Mouse (Mus musculus) left cerebral cortex, postnatal 4 days (tissue): Measurements from ENCODE around the gene Atxn10. TPM values are rescaled to one million over a fixed set of nuclear protein-coding genes. Genes with fewer than 3 reads are reported as not detected.

Experiments
- DNase-seq: peaks from one replicate; pipeline ENCODE4 v3.0.0-alpha.2; 2022
- intact Hi-C: fragments of 180-260 bp; cut with DNase I; formaldehyde crosslinking; loops from one replicate; pipeline ENCODE4 v1.15.1; 2025
- total RNA-seq, 2 experiments: library from RNA; stranded (reverse); gene quantifications; 2 replicates each; pipeline ENCODE4 v1.2.3; 2021

The Atxn10 gene
- total RNA-seq, 2 experiments from 2014 or later, result 388 to 389 TPM

DNA sequence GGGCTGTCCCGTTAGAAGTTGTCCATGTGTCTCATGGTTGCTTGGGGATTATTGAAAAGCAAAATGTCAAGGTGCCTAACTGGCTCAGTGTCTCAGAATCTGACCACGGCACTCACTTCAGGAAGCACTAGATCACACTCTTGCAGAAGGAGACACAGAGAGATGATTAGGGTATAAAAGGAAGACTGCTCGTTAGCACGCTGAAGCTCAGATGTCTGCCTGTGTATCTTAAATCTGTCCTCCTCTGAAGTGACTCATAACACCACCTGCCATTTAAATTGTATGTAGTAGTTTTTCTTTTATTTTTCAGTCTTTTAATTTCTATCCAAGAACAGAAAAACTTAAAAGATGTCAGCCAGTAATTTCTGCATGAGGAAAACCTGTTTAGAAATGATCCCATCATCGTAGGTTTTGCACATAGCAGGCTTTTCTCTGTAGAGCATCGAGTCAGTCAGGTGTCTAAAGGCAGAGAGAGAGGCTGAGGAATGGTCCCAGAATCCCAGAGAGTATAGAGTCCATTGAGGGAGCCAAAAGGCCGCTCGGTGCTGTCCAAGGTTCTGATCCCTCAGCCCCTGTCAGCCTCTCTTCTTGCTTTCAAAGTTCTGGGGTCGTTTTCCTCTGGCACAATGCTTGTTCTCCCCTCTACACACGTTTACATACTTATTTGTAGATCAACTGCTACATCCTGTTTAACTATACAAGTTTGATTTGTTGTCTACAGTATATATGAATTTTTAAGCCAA lies 128.9 kb downstream of the Atxn10 start:
- intact Hi-C loops, result loop anchor here (5.0 kb wide), 2 partner anchors 117 to 148 kb away; partner anchors contain the start of gene Wnt7b
- DNase-seq, result no peak

DNA sequence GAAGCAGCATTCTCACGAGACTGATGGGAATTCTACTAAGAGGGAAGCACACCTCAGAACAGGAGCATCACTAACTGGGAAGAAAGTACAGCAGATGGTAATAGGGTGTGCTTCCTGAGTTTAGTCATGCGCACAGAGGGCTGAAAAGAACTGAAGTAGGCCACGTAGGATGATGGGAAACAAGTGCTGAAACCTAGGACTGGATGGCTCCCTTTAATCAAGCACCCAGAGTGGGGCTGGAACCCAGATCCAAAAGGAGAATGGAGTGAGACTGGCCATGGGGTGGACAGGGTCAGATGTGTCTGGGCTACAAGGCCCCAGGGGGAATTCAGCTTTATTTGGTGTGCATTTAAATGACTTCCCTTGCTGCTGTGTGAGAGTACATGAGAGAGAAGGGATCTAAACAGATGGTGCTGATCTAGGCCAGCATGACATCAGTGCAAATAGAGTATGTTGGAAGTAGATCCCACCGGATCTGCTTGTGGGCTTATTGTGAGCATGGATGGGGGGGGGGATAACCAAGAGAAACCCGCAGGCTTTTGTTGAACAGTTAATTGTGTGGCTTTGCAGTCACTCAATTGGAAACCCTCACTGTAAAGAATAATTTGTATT lies 130.5 kb downstream of the Atxn10 start:
- DNase-seq, result no peak
- intact Hi-C loops, result no loop called here

DNA sequence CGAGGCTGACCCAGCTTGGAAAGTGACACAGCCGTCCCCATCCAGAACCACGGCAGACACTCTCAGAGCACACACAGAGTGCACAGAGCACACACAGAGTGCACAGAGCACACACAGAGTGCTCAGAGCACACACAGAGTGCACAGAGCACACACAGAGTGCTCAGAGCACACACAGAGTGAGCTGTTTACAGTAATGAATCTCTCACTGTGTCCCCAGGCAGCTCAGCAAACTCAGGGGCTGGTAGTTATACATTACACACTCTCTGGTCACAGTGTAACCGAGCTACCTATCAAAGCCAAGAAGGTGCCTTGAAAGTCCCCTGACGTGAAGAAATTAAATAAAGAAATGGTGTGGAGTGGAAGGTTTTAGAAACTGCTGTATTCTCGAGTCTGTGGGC lies 133.4 kb downstream of the Atxn10 start:
- intact Hi-C loops, result no loop called here
- no peak for DNase-seq

DNA sequence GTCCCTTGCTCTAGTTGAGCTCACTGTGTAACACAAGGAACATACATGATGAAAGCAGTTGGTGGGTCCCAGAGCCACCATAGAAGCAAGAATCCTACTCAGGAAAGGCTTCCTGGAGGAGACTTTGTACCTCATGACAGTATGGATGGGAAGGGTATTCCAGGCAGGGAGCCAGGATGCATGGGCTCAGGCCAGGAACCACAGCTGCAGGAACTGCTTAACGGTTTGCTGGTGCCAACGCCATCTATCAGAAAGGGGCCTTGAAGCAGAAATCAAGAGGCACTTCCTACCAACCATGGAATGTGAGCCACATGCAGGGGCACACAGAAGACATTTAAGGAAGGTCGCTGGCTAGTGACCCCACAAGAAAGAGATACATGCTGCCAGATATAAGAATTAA lies 138.7 kb downstream of the Atxn10 start:
- peak; percentile 87 for DNase-seq
- intact Hi-C loops, result no loop called here

DNA sequence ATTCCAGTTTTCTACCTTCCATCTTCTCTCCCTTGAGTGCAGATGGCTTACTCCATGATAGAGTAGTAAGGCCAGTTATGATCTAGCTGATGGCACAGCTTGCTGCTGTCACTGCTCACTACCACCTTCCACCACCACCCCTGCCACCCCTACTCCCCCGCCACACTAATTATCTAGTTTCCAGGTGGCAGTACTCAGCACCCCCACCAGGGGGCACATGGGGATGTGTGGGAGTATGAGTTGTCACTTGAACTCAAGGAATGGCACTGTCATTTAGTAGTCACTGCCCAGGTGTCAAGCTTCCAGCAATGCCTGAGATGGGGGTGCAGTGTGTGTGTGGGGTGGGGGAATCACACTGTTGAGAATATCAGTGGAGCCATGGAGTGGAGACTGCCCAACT lies 141.5 kb downstream of the Atxn10 start:
- intact Hi-C loops, result no loop called here
- DNase-seq, result peak; percentile 79

DNA sequence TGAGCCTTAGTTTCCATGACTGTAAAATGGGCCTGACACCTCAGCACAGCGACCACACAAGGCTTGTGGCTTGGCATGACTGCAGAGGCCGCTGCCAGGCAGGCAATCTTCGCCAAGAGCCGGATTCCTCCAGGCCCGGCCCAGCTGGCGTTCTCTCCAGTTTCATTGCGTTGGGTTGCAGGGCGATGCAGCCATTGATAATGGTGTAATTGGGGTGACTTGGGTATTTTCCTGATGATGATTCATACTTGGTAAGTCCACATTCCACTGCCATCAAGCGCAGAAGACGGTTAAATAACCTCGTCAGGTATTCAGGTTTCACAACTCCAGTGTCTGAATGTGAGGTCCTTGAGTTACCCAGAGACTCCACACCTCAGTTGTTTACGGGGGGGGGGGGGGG lies 143.3 kb downstream of the Atxn10 start:
- peak; percentile 62 for DNase-seq
- intact Hi-C loops, result no loop called here

DNA sequence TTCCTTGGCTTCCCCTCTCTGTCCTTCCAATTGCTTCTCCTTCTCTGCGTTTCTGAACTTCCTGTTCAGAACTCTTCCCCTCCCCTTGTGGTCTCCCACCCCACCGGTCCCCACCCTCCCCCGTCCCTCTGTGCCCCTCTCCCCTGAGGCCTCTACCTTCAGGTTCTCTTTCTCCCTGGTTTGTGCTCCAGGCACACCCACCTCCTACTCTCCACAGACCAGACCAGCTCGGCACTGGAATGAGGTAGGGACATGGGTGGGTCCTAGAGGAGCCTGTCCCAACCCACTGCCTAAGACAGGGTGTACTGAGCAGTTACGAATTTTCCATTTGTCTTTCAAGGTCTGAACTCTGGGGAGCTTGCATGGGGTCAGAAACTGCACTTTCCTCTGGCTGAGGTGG lies 143.9 kb downstream of the Atxn10 start:
- DNase-seq, result no peak
- intact Hi-C loops, result no loop called here

DNA sequence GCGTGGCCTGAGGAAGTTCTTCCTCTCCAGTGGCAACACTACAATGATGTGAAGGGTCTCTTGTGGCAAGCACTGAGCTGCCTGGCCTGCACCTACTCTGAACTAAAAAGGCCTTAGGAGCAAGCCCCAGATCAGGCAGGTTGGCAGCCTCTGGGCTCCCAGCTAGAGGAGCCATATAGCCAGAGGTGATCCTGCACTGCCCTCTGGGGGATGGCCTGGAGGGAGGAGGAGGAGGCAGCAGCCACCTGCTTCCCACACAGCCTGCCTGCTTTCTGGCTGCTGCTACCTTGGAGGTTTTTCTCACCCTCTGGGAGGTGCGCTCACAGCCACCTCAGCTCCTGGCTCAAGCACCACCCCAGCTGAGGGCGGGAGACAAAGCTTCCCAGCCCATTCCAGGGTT lies 144.6 kb downstream of the Atxn10 start:
- intact Hi-C loops, result no loop called here
- peak; percentile 28 for DNase-seq

DNA sequence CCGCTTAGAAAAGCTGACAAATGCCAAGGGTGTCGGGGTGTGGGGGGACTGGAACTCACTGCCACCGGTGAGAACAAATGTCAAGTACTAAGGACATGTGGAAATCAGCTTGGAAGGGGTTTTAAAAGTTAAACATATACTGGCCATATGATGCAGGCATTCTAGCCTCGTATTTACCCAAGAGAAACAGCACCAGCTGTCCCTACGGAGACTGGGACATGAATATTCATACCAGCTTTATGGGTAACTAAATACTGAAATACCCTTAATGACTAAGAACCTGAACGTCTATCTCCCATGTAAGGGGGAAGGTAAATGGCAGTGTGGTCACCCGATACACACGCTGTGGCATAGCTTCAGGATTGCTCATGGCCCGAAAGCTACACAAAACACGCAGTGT lies 152.9 kb downstream of the Atxn10 start:
- DNase-seq, result no peak
- intact Hi-C loops, result no loop called here

DNA sequence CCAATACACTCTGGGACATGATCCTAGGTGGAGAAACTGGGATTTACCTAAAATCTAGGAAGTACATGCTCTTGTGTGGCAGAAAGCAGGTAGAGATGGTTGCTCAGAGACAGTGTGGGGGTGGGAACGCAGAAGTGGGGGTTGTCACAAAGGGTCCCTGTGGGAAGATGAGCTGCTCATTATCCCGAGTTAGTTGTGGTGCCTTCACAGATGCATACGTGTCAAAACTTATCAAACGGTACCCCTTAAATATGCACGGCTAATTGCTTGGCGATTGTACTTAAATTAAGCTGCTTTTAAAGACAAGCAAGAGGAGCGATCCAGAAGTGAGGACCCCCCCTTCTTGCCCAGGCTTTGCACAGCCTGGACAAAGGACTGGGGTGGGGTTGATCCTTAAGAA lies 153.7 kb downstream of the Atxn10 start:
- DNase-seq, result no peak
- intact Hi-C loops, result loop anchor here (10.0 kb wide), 1 partner anchor 85 kb away; no protein-coding TSS in a partner anchor

DNA sequence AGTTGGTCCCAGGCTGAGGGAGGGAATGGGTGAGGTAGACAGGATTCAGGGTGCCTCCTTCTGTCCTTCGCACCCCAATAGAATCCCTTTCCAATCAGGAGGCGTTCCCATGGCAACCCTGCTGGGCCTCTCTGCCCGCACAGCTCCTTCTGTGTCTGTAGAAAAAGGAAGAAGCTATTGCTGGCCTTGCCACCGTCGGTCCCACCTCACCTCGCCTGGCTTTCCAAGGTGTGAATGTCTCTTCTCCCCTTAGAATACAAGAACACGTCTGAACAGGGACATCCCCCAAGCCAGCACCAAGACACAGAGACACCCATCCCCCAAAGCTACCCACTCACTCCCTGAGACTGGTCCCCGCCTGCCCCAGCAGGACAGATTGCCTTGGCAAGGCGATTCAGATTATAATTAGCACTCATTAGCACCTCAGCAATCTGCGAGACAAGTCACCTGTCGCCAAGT lies 158.1 kb downstream of the Atxn10 start:
- intact Hi-C loops, result loop anchor here (10.0 kb wide), 1 partner anchor 81 kb away; no protein-coding TSS in a partner anchor
- DNase-seq, result peak; percentile 44

DNA sequence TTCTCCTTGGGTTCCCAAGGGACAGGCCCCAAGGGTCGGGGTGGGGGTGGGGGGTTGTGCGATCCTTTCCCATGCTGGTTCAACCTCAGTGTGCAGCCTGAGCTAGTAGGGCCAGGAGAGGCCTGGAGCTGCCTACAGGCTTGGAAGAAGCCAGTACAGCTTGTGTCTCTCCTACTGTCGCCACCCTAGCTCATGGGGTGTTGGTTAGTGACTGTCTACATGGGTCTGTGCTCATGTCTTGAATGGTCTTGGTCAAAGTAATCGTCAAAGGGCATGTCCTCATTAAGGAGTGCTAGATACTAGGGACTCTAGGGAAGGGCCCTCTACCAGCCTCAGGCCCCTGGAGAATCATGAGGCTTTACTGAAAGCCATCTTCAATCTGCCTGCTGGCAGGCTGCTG lies 161.5 kb downstream of the Atxn10 start:
- intact Hi-C loops, result loop anchor here (10.0 kb wide), 1 partner anchor 77 kb away; no protein-coding TSS in a partner anchor
- no peak for DNase-seq

DNA sequence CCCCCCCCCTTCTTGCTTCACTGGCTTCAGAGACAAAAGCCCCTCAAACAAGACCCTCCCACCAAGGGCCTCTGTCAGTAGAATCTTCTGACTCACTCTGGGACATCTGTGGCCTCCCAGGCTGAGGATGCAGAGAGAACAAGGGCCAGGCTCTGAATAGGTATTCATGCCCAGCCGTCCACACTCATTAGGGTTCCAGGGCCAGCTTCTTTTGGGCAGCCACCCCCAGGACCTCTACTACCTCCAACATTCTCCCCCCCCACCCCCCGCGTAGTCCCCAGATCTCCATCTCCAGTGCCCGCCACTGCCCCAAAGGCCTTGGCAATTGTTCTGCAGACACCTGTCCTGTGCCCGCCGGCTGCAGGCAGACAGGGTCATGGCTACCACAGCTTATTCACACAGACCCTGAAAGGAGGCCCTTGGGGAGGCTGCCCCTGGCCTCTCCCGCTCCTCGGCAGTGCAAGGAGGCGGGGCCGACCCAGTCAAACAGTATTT lies 162.0 kb downstream of the Atxn10 start:
- DNase-seq, result peak; percentile 32
- intact Hi-C loops, result loop anchor here (10.0 kb wide), 1 partner anchor 77 kb away; no protein-coding TSS in a partner anchor

DNA sequence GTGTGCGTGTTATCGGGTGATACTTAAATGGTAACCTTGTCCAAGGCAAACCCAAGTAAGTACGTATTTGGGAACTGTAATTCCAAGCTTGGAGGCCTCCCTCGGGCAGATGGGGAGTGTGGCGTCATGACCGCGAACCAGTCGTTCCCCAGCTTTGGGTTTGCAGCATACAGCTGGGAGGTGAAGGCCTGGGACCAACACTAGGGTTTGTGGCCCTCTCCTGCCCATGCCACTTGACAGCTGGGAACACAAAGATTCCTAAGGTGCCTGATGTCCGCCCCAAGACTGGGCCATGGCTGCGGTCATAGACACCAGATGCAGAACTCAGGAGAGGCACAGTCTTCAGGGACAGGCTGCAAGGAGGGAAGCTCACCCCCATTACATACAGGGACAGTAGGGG lies 164.2 kb downstream of the Atxn10 start:
- intact Hi-C loops, result no loop called here
- no peak for DNase-seq

DNA sequence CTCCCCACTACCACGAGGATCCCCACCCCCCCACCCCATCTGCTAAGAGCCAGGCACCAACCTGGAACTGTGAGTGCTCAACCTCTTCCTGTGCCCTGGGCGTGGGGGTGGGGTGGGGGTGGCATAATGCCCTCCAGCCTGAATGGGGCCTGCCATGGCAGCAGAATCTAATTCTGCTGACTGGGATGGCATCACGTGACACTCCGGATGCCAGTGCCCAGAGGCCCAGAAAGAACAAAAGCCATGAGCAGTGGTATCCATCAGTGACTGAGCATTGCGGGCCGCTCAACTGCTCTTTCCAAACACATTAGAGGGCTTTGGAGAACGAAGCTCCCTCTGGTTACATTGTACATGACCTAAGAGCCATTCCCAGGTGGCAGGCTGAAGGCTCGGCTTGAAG lies 167.1 kb downstream of the Atxn10 start, which contains the start of gene 7530416G11Rik:
7530416G11Rik (minus strand) TSS at position 101 of the 400 bp plus-strand sequence.
- intact Hi-C loops, result no loop called here
- peak; percentile 34 for DNase-seq

DNA sequence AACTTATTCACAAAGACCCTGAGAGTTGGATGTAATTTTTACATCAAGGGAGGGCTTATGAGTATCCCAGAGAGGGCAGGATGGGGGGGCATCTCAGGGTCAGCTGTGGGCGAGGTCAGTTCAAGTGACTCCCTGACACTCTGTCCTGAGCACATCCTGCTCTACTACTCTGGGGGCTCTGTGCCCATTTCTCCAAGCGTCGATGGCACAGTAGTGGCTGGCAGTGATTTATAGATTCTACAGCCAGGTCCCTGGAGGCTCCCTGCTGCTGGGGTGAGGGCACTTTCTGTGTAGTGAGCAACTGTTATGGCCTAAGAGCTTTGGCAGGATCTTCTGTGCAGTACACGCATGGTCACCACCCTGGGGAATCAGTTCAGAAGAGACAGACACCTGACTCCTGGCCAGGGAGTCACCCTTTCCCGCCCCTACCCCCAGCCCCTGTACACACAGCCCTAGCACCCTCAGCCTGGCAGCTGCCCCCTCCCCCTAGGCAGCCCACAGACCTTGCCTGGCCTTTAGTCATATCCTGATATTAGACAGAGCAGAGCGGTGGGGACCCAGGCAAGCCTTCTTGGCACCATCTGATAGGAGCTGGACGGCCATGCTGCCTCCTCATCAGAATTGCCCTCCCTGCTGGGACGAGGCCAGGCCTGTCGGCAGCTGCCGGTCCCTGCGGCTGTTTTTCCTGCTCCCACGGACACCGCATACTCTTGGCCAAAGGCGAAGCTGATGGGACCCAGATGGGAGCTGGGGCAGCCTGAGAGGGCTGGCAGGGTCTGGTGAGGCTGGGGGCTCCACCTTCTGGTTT lies 169.3 kb downstream of the Atxn10 start:
- peak; percentile 92 for DNase-seq
- intact Hi-C loops, result no loop called here

DNA sequence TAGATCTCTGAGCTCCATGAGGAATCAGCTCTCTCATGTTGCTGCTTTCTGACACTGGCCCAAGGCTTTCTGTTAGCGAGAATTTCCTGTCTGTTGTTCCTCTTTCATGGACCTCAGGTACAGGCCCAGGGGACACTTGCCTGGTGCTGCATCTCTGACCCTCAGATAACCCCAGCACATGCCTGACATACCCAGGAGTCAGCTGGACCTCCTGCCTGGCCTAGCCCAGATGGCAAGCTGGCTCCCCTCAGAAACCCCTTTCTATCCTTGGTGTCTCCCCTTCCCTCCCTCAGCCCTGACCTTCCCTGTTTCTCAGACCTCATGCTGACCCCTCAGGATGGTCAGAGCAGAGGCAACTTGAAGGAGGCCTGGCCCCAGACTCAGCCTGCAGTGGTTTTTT lies 170.6 kb downstream of the Atxn10 start:
- intact Hi-C loops, result no loop called here
- DNase-seq, result no peak

DNA sequence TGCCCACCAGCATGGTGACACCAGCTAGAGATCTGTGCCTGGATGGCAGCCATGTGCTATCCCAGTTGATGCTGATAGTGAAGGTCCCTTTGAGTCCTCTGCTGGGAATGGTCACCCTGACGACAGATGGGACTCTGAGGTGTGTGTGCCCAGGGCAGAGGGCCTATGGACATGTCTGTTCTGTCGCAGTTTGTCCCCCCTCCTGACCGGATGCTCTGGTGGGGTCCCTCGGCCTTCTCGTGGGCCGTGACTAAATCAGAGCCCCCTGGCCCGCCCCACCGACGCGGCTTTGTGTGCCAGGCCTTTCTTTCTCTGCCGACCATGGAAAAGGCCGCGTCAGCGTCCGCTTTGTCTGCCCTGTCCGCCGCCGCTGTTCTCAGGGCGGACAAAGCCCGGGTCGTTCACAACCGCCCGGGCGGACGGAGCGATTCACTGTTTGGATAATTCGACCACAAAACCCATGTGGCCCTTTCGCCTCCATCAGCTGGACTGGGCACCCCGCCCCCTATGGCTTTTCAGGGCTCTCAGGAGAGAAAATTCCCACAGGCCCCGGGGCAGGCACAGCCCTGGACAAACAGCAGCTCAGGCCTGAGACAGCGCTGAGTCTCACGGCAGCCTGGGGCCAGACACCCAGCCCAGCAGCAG lies 171.4 kb downstream of the Atxn10 start:
- intact Hi-C loops, result no loop called here
- peak; percentile 29 for DNase-seq
